In the genomic region with DNA sequence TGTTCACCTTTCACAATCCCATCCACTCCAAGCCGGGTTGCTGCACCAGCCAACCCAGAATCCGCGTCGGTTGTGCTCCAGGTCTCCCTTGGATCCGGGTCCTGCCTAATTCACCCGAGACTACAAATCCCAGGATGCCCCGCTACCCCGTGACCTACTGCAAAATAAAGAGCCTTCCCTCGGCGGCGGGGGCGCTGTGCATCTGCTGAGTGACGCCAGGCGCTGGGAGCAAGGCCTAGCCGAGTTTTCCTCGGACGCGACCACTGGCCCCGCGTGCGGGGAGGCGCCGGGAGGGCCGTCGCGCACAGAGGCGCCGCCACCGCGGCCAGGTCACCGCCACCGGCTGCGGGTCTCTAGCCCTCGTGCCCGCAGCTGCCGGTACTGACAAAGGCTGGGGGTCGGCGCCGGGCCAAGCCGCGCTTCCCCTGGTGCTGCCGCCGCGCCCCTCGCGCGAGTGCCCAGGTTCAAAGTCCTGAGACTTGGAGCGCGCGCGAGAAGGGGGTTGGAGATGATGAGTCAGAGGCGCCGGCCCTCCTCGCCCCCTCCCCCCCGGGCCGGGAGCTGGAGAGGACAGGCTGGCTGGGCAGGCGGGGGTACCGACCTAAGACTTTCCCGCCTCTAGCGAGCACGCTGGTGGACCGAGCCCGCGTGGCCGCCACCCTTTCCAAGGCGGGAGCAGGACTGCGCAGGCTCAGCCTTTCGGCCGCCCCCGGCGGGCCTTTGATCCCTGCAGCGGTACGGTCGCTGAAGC, we compare ENCODE assay signal across 8 mouse cellular contexts. TPM values are rescaled to one million over a fixed set of nuclear protein-coding genes. Genes with fewer than 3 reads are reported as not detected.
DNase-seq lines count a peak whose midpoint lies in the region; ATAC-seq lines count a peak whose summit lies in the region.

No protein-coding gene starts in this region.

- H3K27me3 ChIP-seq in megakaryocyte, embryonic 14.5 days (replicated peaks), result no peaks in the 10 kb centered on the region

- H3K9me3 ChIP-seq in megakaryocyte, embryonic 14.5 days, result no peaks in the 10 kb centered on the region

- ATAC-seq in inflammation-experienced regulatory T-cells, adult 6 months, result peak; percentile 76

- peak overlapping the region; percentile 93 for H3K4me3 ChIP-seq in megakaryocyte, embryonic 14.5 days (replicated peaks)

- H3K4me1 ChIP-seq in megakaryocyte, embryonic 14.5 days, result peaks cover 83% of the 10 kb centered on the region

- intact Hi-C loops in gastrocnemius, postnatal 14 days (cut with DNase I; ENCODE audit: low total_unique reads), result no loop called here

- peaks cover 14% of the 10 kb centered on the region for H3K36me3 ChIP-seq in megakaryocyte, embryonic 14.5 days (replicated peaks; ENCODE audit: low read length)

- DNase-seq in adrenal gland, adult 18-20 months (ENCODE audit: low spot score in 2 of 2), result peak; percentile 92 to 93
- DNase-seq in embryo, embryonic 10.5 days (ENCODE audit: low spot score), result peak; percentile 99
- DNase-seq in gastrocnemius, postnatal 14 days, result peak; percentile 98
- peak; percentile 94 to 99 for DNase-seq in left cerebral cortex, adult 9 months (ENCODE audit: low spot score in 2 of 2)
- peak; percentile 99 for DNase-seq in right cerebral cortex, adult 2 months (ENCODE audit: low spot score in 2 of 2)
- DNase-seq in urinary bladder, postnatal 10 days (ENCODE audit: low spot score), result peak; percentile 92

RNA-seq across cellular contexts. Expression of a gene that starts 0.8 kb away (rescaled TPM):
- total RNA-seq in adrenal gland, adult 18-20 months (2021), result 10 to 100 TPM; 53.9 to 61.2 TPM
- total RNA-seq in gastrocnemius, postnatal 14 days (2021), result 10 to 100 TPM; 13.3 to 13.4 TPM
- 1 to 10 TPM; 1.4 to 1.9 (median 1.6) TPM for polyA plus RNA-seq in inflammation-experienced regulatory T-cells, adult 6 months (2017; shearing (Covaris generic))
- 50.3 and 65.2 TPM in 2 replicates for polyA plus RNA-seq in megakaryocyte, embryonic 14.5 days (2012; ENCODE audit: insufficient read depth, low replicate concordance)

RNA-seq across cellular contexts. Expression of a gene that starts 4.3 kb away (rescaled TPM):
- 1 to 10 TPM; 2.1 to 2.3 TPM for total RNA-seq in adrenal gland, adult 18-20 months (2021)
- total RNA-seq in gastrocnemius, postnatal 14 days (2021), result under 1 TPM; 0.55 to 0.62 TPM
- under 1 TPM in 1 of 3 experiments, not detected in 2; 0.87 TPM for polyA plus RNA-seq in inflammation-experienced regulatory T-cells, adult 6 months (2017; shearing (Covaris generic))
- not detected in 2 replicates for polyA plus RNA-seq in megakaryocyte, embryonic 14.5 days (2012; ENCODE audit: insufficient read depth, low replicate concordance)

RNA-seq across cellular contexts. Expression of a gene that starts 22.5 kb away (rescaled TPM):
- not detected for total RNA-seq in adrenal gland, adult 18-20 months (2021)
- not detected for total RNA-seq in gastrocnemius, postnatal 14 days (2021)
- not detected for polyA plus RNA-seq in inflammation-experienced regulatory T-cells, adult 6 months (2017; shearing (Covaris generic))
- not detected in 2 replicates for polyA plus RNA-seq in megakaryocyte, embryonic 14.5 days (2012; ENCODE audit: insufficient read depth, low replicate concordance)

RNA-seq across cellular contexts. Expression of a gene that starts 35.2 kb away (rescaled TPM):
- 10 to 100 TPM; 37.8 to 39.7 TPM for total RNA-seq in adrenal gland, adult 18-20 months (2021)
- 10 to 100 TPM; 24.2 to 32.0 TPM for total RNA-seq in gastrocnemius, postnatal 14 days (2021)
- 1 to 10 TPM in 1 of 3 experiments, under 1 TPM in 2; 0.41 to 1.3 (median 0.90) TPM for polyA plus RNA-seq in inflammation-experienced regulatory T-cells, adult 6 months (2017; shearing (Covaris generic))
- polyA plus RNA-seq in megakaryocyte, embryonic 14.5 days (2012; ENCODE audit: insufficient read depth, low replicate concordance), result 12.9 and 14.5 TPM in 2 replicates

Comparison
In these comparisons a context has a peak if more than half of its experiments do, and no peak if none do; other contexts are left out.
1. Peak in every context shown above with its lines: DNase-seq, ATAC-seq and H3K4me3 ChIP-seq.